Mouse (Mus musculus): ENCODE measurements around the gene Brinp2. TPM values are rescaled to one million over a fixed set of nuclear protein-coding genes. Genes with fewer than 3 reads are reported as not detected.

Gene Brinp2
- 1.4 and 1.9 TPM in 2 replicates for polyA plus RNA-seq (2015; fragmentation: Nextera tagmentation; extraction: Ambion mirVana)

DNA sequence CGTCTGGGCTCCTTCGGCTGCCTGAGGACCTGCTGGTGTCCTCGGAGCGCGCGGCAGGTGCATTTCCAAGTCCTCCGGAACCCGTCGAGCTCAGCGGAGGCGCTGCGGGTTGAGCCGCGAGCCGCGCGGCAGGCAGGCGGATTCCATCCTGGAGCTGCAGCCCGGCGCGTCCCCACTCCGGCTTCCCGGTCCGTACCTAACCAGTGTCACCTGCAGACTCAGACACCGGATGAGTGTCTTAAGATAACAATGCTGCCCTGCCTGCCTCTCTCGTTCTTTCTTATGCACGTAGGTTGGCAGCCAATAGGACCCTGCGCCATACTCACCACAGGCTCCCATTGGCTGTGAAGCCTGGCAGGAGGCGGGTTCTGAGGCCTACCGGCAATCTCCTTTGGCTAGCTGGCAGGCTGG lies at the start of gene Brinp2:
Gene Brinp2 (minus strand): TSS at position 276 of the 411 bp plus-strand sequence.
- H3K36me3 ChIP-seq (ENCODE audit: control insufficient read depth, insufficient read depth, low read length) = no peaks in the 10 kb centered on the region
- peak within 1 kb of the TSS; percentile 65 for H3K4me2 ChIP-seq (ENCODE audit: low read depth, low read length)
- peak within 1 kb of the TSS; percentile 26; the same call in 1 of the 2 replicates for H3K9ac ChIP-seq (ENCODE audit: low read length)
- under 1% methylated on average over 30 of the region's 30 CpGs for WGBS
- no peaks in the 10 kb centered on the region for H3K9me3 ChIP-seq (replicated peaks; ENCODE audit: control insufficient read depth, low read length)
- ATAC-seq (ENCODE audit: insufficient read depth, low FRiP score) = peak; percentile 91
- peaks cover 24% of the 10 kb centered on the region for H3K27me3 ChIP-seq (ENCODE audit: control insufficient read depth, insufficient read depth, low read length)
- H3K4me3 ChIP-seq (replicated peaks; ENCODE audit: low read length) = peak within 1 kb of the TSS; percentile 50
- peaks cover 6% of the 10 kb centered on the region; the same call in 1 of the 2 replicates for H3K4me1 ChIP-seq (ENCODE audit: control insufficient read depth, insufficient read depth, low read length)
- no peak within 1 kb of the TSS for H3K27ac ChIP-seq (ENCODE audit: low read length)

DNA sequence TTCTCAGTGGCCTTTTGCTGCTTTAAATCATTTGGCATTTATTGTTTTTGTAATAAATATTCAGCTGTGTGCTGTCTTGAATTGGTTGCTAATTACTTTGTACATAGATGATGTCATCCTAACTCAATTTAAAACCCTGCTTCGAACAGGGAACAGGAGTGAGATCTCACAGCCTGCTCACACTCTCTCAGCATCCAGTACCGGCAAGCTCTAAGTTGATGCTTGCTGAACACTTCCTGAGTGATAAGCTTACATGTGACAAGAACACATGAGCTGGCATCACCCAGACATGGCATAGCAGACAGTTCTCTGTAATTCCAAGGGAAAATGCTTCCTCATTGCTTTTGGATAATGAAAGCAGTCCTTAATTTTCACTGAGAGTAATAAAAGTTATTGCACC lies 44.8 kb upstream of the Brinp2 start:
- no peak overlapping the region for H3K4me2 ChIP-seq (ENCODE audit: low read depth, low read length)
- H3K27me3 ChIP-seq (ENCODE audit: control insufficient read depth, insufficient read depth, low read length) = no peaks in the 10 kb centered on the region
- H3K4me1 ChIP-seq (ENCODE audit: control insufficient read depth, insufficient read depth, low read length) = no peaks in the 10 kb centered on the region
- no peak overlapping the region for H3K27ac ChIP-seq (ENCODE audit: low read length)
- H3K36me3 ChIP-seq (ENCODE audit: control insufficient read depth, insufficient read depth, low read length) = no peaks in the 10 kb centered on the region
- no peak for ATAC-seq (ENCODE audit: insufficient read depth, low FRiP score)
- 44% methylated on average over 2 of the region's 2 CpGs for WGBS
- no peak overlapping the region for H3K4me3 ChIP-seq (replicated peaks; ENCODE audit: low read length)
- no peak overlapping the region for H3K9ac ChIP-seq (ENCODE audit: low read length)
- H3K9me3 ChIP-seq (replicated peaks; ENCODE audit: control insufficient read depth, low read length) = no peaks in the 10 kb centered on the region

DNA sequence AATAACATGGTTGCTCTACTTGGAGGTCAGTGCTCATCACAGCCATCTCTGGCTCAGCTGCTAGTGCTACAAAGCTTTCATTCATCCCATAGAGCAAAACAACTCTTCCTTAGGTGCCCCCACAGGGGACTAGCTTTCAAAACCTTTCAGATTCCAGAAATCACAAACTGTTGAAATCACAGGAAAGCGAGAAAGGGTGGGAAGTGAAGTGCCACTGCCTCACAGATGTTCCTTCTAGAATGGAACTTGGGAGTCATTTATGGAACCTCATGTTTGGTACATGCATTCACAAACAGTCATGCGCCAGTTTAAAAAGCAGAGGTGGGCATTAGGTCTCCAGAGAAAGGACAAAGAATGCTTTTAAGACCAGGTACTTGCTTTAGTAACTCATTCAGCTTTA lies 40.9 kb upstream of the Brinp2 start:
- ATAC-seq (ENCODE audit: insufficient read depth, low FRiP score) = no peak
- no peak overlapping the region for H3K4me3 ChIP-seq (replicated peaks; ENCODE audit: low read length)
- H3K9me3 ChIP-seq (replicated peaks; ENCODE audit: control insufficient read depth, low read length) = no peaks in the 10 kb centered on the region
- no peak overlapping the region for H3K9ac ChIP-seq (ENCODE audit: low read length)
- no peak overlapping the region for H3K27ac ChIP-seq (ENCODE audit: low read length)
- no peaks in the 10 kb centered on the region for H3K4me1 ChIP-seq (ENCODE audit: control insufficient read depth, insufficient read depth, low read length)
- no peak overlapping the region for H3K4me2 ChIP-seq (ENCODE audit: low read depth, low read length)
- H3K36me3 ChIP-seq (ENCODE audit: control insufficient read depth, insufficient read depth, low read length) = no peaks in the 10 kb centered on the region
- H3K27me3 ChIP-seq (ENCODE audit: control insufficient read depth, insufficient read depth, low read length) = no peaks in the 10 kb centered on the region
- 86% methylated on average over 2 of the region's 2 CpGs for WGBS

DNA sequence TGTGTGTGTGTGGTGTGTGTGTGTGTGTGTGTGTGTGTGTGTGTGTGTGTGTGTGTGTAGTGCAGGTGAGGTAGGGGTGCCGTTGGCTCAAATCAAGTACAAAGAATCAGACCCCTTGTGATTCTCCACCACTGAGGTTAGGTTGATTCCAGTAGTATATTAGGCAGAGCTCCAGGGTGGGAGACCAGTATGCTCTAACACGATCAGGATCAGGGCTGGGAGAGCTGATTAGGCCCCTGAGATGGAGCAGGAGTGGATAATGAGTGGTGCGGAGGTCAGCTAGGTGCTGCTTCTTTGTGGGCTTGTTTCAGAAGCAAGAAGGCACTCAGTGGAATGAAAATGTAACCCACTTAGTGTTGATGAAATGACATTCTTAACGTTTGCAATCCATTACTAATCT lies 34.6 kb upstream of the Brinp2 start:
- WGBS = 58% methylated on average over 4 of the region's 4 CpGs
- ATAC-seq (ENCODE audit: insufficient read depth, low FRiP score) = no peak

DNA sequence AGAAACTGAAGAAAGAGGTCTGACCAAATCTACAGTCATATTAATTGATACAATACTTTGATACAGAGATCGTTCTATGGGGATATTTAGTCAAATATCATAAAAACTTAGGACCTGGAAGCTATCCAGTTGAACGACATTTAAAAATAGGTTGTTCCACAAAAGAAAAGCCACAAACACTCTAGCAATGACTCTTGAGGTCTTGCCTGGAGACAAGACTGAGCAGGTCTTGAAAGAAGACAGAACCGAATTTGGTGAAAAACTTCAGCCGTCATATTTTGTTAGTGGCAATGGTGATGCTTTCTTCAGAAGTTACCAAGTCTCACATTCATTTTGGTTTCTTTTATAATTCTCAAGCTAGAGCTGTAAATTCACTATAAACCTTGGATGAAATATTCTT lies 32.9 kb upstream of the Brinp2 start:
- Histone ChIP-seq H3K9me3 (replicated peaks; ENCODE audit: control insufficient read depth, low read length) (no peaks in the 10 kb centered on the region), H3K9ac (ENCODE audit: low read length) (no peak overlapping the region), H3K36me3 (ENCODE audit: control insufficient read depth, insufficient read depth, low read length) (no peaks in the 10 kb centered on the region), H3K4me2 (ENCODE audit: low read depth, low read length) (no peak overlapping the region), H3K27me3 (ENCODE audit: control insufficient read depth, insufficient read depth, low read length) (no peaks in the 10 kb centered on the region), H3K27ac (ENCODE audit: low read length) (no peak overlapping the region), H3K4me1 (ENCODE audit: control insufficient read depth, insufficient read depth, low read length) (no peaks in the 10 kb centered on the region), H3K4me3 (replicated peaks; ENCODE audit: low read length) (no peak overlapping the region)
- no peak for ATAC-seq (ENCODE audit: insufficient read depth, low FRiP score)
- 88% methylated on average over 4 of the region's 4 CpGs for WGBS

More for the DNA sequence above, 34.6 kb upstream of the Brinp2 start:
- H3K9ac ChIP-seq (ENCODE audit: low read length) = no peak overlapping the region
- no peaks in the 10 kb centered on the region for H3K27me3 ChIP-seq (ENCODE audit: control insufficient read depth, insufficient read depth, low read length)
- no peaks in the 10 kb centered on the region for H3K9me3 ChIP-seq (replicated peaks; ENCODE audit: control insufficient read depth, low read length)
- no peaks in the 10 kb centered on the region for H3K36me3 ChIP-seq (ENCODE audit: control insufficient read depth, insufficient read depth, low read length)
- H3K4me2 ChIP-seq (ENCODE audit: low read depth, low read length) = no peak overlapping the region
- H3K4me3 ChIP-seq (replicated peaks; ENCODE audit: low read length) = no peak overlapping the region
- H3K27ac ChIP-seq (ENCODE audit: low read length) = no peak overlapping the region
- no peaks in the 10 kb centered on the region for H3K4me1 ChIP-seq (ENCODE audit: control insufficient read depth, insufficient read depth, low read length)

DNA sequence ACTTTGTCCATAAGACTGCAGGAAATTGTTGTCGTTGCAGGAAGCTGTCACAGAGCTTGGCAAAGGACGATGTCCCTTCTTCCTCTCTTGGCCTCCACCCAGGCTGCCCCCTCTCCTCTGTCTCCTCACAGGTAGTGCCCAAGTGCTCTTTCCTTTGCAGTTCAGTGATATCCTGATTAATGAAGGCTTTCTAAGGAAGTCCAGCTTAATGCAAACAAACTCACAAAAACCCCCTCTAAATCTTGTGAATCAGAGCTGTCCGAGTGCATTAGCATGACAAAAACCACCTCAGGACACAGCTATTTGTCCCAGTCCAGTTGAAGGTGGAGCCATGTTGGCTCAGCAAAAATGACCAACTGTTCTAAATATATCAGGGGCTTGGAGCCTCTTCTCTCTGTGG lies 30.7 kb upstream of the Brinp2 start:
- no peak for ATAC-seq (ENCODE audit: insufficient read depth, low FRiP score)
- 30% methylated on average over 3 of the region's 3 CpGs for WGBS
- no peak overlapping the region for H3K4me2 ChIP-seq (ENCODE audit: low read depth, low read length)
- no peak overlapping the region for H3K9ac ChIP-seq (ENCODE audit: low read length)
- no peak overlapping the region for H3K4me3 ChIP-seq (replicated peaks; ENCODE audit: low read length)
- H3K27ac ChIP-seq (ENCODE audit: low read length) = no peak overlapping the region
- no peaks in the 10 kb centered on the region for H3K27me3 ChIP-seq (ENCODE audit: control insufficient read depth, insufficient read depth, low read length)
- no peaks in the 10 kb centered on the region for H3K4me1 ChIP-seq (ENCODE audit: control insufficient read depth, insufficient read depth, low read length)
- H3K9me3 ChIP-seq (replicated peaks; ENCODE audit: control insufficient read depth, low read length) = no peaks in the 10 kb centered on the region
- no peaks in the 10 kb centered on the region for H3K36me3 ChIP-seq (ENCODE audit: control insufficient read depth, insufficient read depth, low read length)

DNA sequence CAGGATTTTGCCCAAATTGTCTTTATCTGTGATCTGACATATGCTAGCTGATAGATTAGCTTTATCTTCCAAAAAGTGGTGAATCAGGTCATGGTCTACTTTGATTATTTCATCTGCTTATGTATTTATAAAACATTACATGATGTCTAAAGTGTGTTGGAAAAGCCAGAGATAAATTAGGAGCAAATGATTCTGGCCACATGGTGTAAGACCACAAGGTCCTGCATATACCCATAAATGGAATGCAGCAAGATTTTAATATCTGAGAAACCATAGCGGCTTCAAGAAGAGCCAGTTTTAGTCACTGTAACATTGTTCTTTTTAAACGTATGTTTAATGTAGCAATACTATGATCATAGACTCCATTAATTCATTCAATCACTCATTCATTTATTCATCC lies 29.2 kb upstream of the Brinp2 start:
- no peaks in the 10 kb centered on the region for H3K9me3 ChIP-seq (replicated peaks; ENCODE audit: control insufficient read depth, low read length)
- ATAC-seq (ENCODE audit: insufficient read depth, low FRiP score) = no peak
- WGBS = 90% methylated on average over 2 of the region's 2 CpGs

DNA sequence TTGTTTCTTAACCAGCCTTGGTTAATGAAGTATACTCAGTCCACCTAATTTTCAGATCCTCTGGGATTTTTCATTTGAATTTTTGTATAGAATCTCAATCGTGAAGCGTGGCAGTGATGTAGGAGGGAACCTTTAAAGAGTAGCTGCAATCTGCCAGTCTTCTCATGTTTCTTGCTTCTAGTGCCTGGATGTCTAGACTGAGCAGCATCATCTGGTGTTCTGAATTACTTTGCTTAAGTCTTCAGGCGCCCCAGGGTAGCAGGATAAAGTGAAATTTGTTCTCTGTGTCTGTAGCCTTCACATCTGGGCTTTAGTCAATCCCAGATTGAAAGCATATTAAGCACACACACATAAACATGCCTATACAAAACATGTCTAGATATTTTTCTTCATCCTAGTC lies 27.1 kb upstream of the Brinp2 start:
- Histone ChIP-seq H3K4me1 (ENCODE audit: control insufficient read depth, insufficient read depth, low read length) (no peaks in the 10 kb centered on the region), H3K27me3 (ENCODE audit: control insufficient read depth, insufficient read depth, low read length) (no peaks in the 10 kb centered on the region), H3K4me3 (replicated peaks; ENCODE audit: low read length) (no peak overlapping the region), H3K27ac (ENCODE audit: low read length) (no peak overlapping the region), H3K9me3 (replicated peaks; ENCODE audit: control insufficient read depth, low read length) (no peaks in the 10 kb centered on the region), H3K9ac (ENCODE audit: low read length) (no peak overlapping the region), H3K4me2 (ENCODE audit: low read depth, low read length) (no peak overlapping the region), H3K36me3 (ENCODE audit: control insufficient read depth, insufficient read depth, low read length) (no peaks in the 10 kb centered on the region)
- no peak for ATAC-seq (ENCODE audit: insufficient read depth, low FRiP score)
- 69% methylated on average over 3 of the region's 3 CpGs for WGBS

More for the DNA sequence above, 29.2 kb upstream of the Brinp2 start:
- H3K27ac ChIP-seq (ENCODE audit: low read length) = no peak overlapping the region
- no peak overlapping the region for H3K4me2 ChIP-seq (ENCODE audit: low read depth, low read length)
- H3K4me3 ChIP-seq (replicated peaks; ENCODE audit: low read length) = no peak overlapping the region
- no peaks in the 10 kb centered on the region for H3K4me1 ChIP-seq (ENCODE audit: control insufficient read depth, insufficient read depth, low read length)
- H3K27me3 ChIP-seq (ENCODE audit: control insufficient read depth, insufficient read depth, low read length) = no peaks in the 10 kb centered on the region
- H3K36me3 ChIP-seq (ENCODE audit: control insufficient read depth, insufficient read depth, low read length) = no peaks in the 10 kb centered on the region
- no peak overlapping the region for H3K9ac ChIP-seq (ENCODE audit: low read length)

DNA sequence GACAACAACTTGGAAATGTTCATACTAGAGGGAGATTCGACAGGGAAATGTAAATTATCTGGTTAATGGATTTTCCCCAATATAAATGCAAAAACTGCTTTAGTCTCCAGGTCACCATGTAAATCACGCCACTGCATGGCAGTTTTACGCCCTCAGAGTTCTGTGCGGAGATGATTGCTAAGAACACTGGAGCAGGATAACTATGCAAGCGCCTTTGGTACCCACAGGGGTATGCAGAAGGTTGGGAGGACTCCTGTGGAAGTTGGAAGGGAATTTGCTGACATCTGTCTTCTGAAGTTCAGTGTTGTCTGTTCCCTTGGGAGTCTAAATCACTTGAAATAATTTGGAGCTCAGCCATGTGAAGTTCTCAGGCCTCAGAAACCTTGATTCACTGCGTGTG lies 26.2 kb upstream of the Brinp2 start:
- Histone ChIP-seq H3K27me3 (ENCODE audit: control insufficient read depth, insufficient read depth, low read length) (no peaks in the 10 kb centered on the region), H3K9ac (ENCODE audit: low read length) (no peak overlapping the region), H3K36me3 (ENCODE audit: control insufficient read depth, insufficient read depth, low read length) (no peaks in the 10 kb centered on the region), H3K4me3 (replicated peaks; ENCODE audit: low read length) (no peak overlapping the region), H3K9me3 (replicated peaks; ENCODE audit: control insufficient read depth, low read length) (no peaks in the 10 kb centered on the region), H3K4me2 (ENCODE audit: low read depth, low read length) (no peak overlapping the region), H3K27ac (ENCODE audit: low read length) (no peak overlapping the region), H3K4me1 (ENCODE audit: control insufficient read depth, insufficient read depth, low read length) (no peaks in the 10 kb centered on the region)
- ATAC-seq (ENCODE audit: insufficient read depth, low FRiP score) = no peak
- WGBS = 70% methylated on average over 6 of the region's 6 CpGs

DNA sequence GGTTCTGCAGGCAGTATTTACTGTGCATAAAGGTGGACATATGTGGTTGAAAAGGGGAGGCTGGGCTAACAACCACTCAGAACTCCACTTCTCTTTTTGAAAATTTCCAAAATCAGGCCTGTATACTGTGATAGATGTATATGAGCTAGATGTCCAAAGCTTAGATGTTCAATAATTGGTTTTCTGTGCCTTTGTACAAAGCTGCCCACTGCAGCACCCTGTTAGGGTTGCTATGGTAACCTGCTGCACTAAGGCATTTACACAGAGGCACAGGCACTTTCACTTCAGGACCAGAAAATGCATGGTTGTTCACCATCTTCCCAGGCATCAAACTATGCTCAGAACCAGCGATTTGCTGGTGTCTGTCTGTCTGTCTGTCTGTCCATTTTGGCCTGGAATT lies 8.3 kb upstream of the Brinp2 start:
- WGBS = 55% methylated on average over 1 of the region's 1 CpGs
- peaks cover 8% of the 10 kb centered on the region; the same call in 1 of the 2 replicates for H3K27me3 ChIP-seq (ENCODE audit: control insufficient read depth, insufficient read depth, low read length)
- no peak overlapping the region for H3K4me2 ChIP-seq (ENCODE audit: low read depth, low read length)
- no peaks in the 10 kb centered on the region for H3K36me3 ChIP-seq (ENCODE audit: control insufficient read depth, insufficient read depth, low read length)
- H3K4me1 ChIP-seq (ENCODE audit: control insufficient read depth, insufficient read depth, low read length) = no peaks in the 10 kb centered on the region
- no peak overlapping the region for H3K27ac ChIP-seq (ENCODE audit: low read length)
- H3K9me3 ChIP-seq (replicated peaks; ENCODE audit: control insufficient read depth, low read length) = no peaks in the 10 kb centered on the region
- H3K4me3 ChIP-seq (replicated peaks; ENCODE audit: low read length) = no peak overlapping the region
- no peak for ATAC-seq (ENCODE audit: insufficient read depth, low FRiP score)
- no peak overlapping the region for H3K9ac ChIP-seq (ENCODE audit: low read length)
